Mouse (Mus musculus) 3T3-L1 (cell line): Measurements from ENCODE around the gene Cda.
A peak's percentile ranks its signal among the peaks of the same experiment; 100 is the strongest.

ENCODE experiments used
- DNase-seq: peaks from one replicate; pipeline ENCODE4 v3.0.0-alpha.2; 2015; ENCODE audit warnings: low read depth, low spot score

Cda gene

GRCm38 (mm10) chr4:138310311-138310910 is 57.4 kb downstream of the Cda start:
- DNase-seq, result no peak

GRCm38 (mm10) chr4:138307739-138308138 is 60.1 kb downstream of the Cda start:
- DNase-seq, result no peak

GRCm38 (mm10) chr4:138307025-138307424 is 60.8 kb downstream of the Cda start:
- no peak for DNase-seq

GRCm38 (mm10) chr4:138304340-138305104 is 63.3 kb downstream of the Cda start, which contains the start of gene Ddost:
Gene Ddost, plus strand, starts transcription at chr4:138304730.
- DNase-seq, result peak; percentile 99

- DNase-seq, result no peak
Observed at GRCm38 (mm10) chr4:138303742-138304141, 64.0 kb downstream of the Cda start.

GRCm38 (mm10) chr4:138303011-138303410 is 64.8 kb downstream of the Cda start:
- DNase-seq, result no peak

- no peak for DNase-seq
Observed at GRCm38 (mm10) chr4:138301271-138301780, 66.5 kb downstream of the Cda start.

- no peak for DNase-seq
Observed at GRCm38 (mm10) chr4:138293949-138294550, 73.7 kb downstream of the Cda start.

- DNase-seq, result no peak
Observed at GRCm38 (mm10) chr4:138293261-138293948, 74.4 kb downstream of the Cda start.

- DNase-seq, result no peak
Observed at GRCm38 (mm10) chr4:138292028-138292427, 75.8 kb downstream of the Cda start.

- no peak for DNase-seq
Observed at GRCm38 (mm10) chr4:138288691-138289090, 79.1 kb downstream of the Cda start.
